Mouse (Mus musculus): Measurements from ENCODE around the gene Rnf44. TPM values are rescaled to one million over a fixed set of nuclear protein-coding genes. Genes with fewer than 3 reads are reported as not detected.
A peak's percentile ranks its signal among the peaks of the same experiment; 100 is the strongest.

Rnf44 gene
- total and polyA plus RNA-seq, 2 experiments = 5.8 to 86.1 TPM

DNA sequence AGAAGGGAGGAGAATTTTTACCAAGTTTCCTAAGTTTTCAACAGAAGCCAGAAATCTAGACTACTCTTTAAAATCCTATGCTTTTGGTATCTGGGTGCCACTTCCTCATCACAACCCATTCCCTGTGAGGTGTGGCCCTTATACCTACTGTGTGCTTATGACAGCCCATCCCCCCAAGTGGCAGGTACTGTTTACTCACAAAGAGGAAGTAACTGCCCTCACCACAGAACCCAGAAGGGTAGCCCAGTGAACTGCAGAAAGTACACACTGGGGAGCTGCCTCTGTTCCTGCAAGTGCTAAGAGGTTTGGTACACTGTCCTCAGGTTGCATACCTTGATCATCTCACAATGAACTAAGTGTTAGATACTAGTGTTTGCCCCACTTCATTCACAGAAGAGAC lies 2.0 kb downstream of the Rnf44 start:
- Histone ChIP-seq H3K4me1 (ENCODE audit: control insufficient read depth, insufficient read depth, low read length) (peaks cover 18% of the 10 kb centered on the region), H3K27me3 (ENCODE audit: control insufficient read depth, insufficient read depth, low read length) (no peaks in the 10 kb centered on the region), H3K27ac (replicated peaks; ENCODE audit: insufficient read depth, low read depth, low read length) (no peak overlapping the region), H3K4me3 (ENCODE audit: insufficient read depth, low read depth, low read length) (no peak overlapping the region), H3K79me2 (ENCODE audit: control insufficient read depth, insufficient read depth, low read length) (peaks cover 27% of the 10 kb centered on the region), H3K36me3 (ENCODE audit: control insufficient read depth, insufficient read depth, low read length) (no peaks in the 10 kb centered on the region), H3K9ac (ENCODE audit: low read depth, low read length) (no peak overlapping the region)
- no peak for DNase-seq (ENCODE audit: extremely low read depth, low read depth, low spot score)
- TF ChIP-seq CTCF (IDR thresholded peaks at IDR 0.05; ENCODE audit: low read depth, low read length) (no peak), POLR2A (IDR thresholded peaks at IDR 0.05; ENCODE audit: extremely low read depth, insufficient read depth, low read length) (no peak)

DNA sequence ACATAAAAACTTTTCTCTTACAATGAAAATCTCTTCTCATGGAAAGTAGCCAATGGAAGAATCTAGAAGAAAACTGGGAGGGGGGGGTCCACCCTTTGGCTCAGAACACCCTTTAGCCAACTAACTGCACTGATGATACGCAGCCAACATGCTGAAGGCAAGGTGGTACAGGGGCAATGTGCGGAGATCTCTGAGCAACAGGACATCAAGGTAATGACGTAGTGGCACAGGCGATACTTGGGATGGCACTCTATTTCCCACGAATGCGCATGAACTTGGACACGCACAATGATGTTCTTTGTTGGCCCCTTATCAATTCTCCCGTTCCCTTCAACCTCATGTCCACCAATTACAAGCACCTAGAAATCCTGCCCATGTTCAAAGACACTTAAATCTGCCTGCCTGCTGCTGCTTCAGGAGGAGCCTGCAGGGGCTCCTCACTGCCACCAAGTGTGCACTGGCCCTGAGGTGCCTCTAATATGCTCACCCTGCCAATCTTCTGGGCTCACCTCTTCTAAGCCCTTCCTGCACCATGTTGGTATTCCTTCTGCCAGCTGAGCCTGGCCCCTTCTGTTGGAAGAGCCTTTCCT lies 3.5 kb downstream of the Rnf44 start:
- Histone ChIP-seq H3K79me2 (ENCODE audit: control insufficient read depth, insufficient read depth, low read length) (peaks cover 38% of the 10 kb centered on the region), H3K4me1 (ENCODE audit: control insufficient read depth, insufficient read depth, low read length) (peaks cover 30% of the 10 kb centered on the region), H3K27ac (replicated peaks; ENCODE audit: insufficient read depth, low read depth, low read length) (no peak overlapping the region), H3K4me3 (ENCODE audit: insufficient read depth, low read depth, low read length) (no peak overlapping the region), H3K27me3 (ENCODE audit: control insufficient read depth, insufficient read depth, low read length) (no peaks in the 10 kb centered on the region), H3K9ac (ENCODE audit: low read depth, low read length) (no peak overlapping the region), H3K36me3 (ENCODE audit: control insufficient read depth, insufficient read depth, low read length) (no peaks in the 10 kb centered on the region)
- DNase-seq (ENCODE audit: extremely low read depth, low read depth, low spot score) = no peak
- no peak for TF ChIP-seq CTCF (IDR thresholded peaks at IDR 0.05; ENCODE audit: low read depth, low read length)
- no peak for TF ChIP-seq POLR2A (IDR thresholded peaks at IDR 0.05; ENCODE audit: extremely low read depth, insufficient read depth, low read length)
- WGBS = 93% methylated on average over 8 of the region's 8 CpGs

DNA sequence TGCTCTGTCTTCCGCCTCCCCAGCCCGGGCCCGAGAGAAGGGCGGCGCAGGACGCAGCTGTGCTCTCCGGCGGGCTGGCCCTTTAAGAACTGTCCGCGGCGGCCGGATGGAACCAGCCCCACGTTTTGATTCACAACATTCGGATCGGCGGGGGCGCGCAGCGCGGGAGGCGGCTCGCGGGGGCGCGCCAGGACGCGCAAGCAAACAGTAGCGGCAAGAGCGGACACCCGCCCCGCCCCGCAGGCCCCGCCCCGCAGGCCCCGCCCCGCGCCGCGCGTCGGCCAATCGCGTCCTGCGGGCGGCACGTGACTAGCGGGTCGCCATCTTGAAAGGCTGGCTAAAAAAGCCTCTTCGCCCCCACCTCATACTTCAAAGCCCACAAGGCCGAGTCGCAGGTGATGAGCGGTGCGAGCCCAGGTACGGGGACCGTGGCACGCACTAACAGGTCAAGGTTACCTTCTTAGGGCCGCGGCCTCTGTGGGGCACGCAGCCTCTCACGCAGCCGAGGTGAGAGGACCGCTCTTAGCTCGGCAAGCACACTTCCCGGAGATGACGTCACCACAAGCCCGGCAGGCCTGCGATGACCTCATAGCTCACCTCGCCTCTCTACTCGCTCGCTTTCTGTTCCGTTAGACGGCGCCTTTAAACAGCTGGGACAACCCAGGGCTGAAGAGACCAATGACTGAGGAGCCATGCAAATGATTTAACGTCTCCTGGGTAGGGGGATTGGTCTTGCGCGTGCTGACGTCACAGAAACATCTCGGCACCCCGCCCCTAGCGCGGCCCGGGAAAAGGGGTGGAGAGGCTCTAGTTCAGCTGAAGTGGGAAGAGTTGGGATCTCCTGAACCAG lies 5.9 kb downstream of the Rnf44 start:
- peaks cover 34% of the 10 kb centered on the region for H3K4me1 ChIP-seq (ENCODE audit: control insufficient read depth, insufficient read depth, low read length)
- peaks cover 2% of the 10 kb centered on the region for H3K36me3 ChIP-seq (ENCODE audit: control insufficient read depth, insufficient read depth, low read length)
- TF ChIP-seq CTCF (IDR thresholded peaks at IDR 0.05; ENCODE audit: low read depth, low read length) = no peak
- TF ChIP-seq POLR2A (IDR thresholded peaks at IDR 0.05; ENCODE audit: extremely low read depth, insufficient read depth, low read length) = no peak; the same call in 1 of the 2 replicates
- peak overlapping the region; percentile 97 for H3K9ac ChIP-seq (ENCODE audit: low read depth, low read length)
- H3K27ac ChIP-seq (replicated peaks; ENCODE audit: insufficient read depth, low read depth, low read length) = peak overlapping the region; percentile 94
- H3K4me3 ChIP-seq (ENCODE audit: insufficient read depth, low read depth, low read length) = peak overlapping the region; percentile 88
- peaks cover 38% of the 10 kb centered on the region for H3K79me2 ChIP-seq (ENCODE audit: control insufficient read depth, insufficient read depth, low read length)
- H3K27me3 ChIP-seq (ENCODE audit: control insufficient read depth, insufficient read depth, low read length) = no peaks in the 10 kb centered on the region
- peak; percentile 97 for DNase-seq (ENCODE audit: extremely low read depth, low read depth, low spot score)
- under 1% methylated on average over 64 of the region's 82 CpGs for WGBS

DNA sequence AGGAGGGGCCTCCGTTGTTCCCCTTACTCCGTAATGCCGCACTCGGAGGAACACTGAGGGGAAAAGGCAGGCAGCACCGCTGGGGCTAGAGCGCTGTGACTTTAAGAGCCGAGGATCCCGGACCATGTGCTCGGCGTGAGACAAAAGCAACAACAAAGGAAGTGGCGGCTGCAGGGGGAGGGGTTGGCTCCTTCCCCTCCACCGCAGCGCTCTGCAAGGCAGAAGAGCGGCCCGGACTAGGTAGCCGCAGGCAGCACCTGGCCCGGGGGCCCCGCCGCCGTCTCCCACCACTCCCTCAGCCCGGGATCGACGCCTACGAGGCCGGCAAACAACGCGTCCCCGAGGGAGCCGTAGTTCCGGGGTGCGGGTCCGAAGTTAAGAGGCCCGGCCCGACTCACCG lies 6.6 kb downstream of the Rnf44 start:
- H3K36me3 ChIP-seq (ENCODE audit: control insufficient read depth, insufficient read depth, low read length) = peaks cover 3% of the 10 kb centered on the region
- H3K27me3 ChIP-seq (ENCODE audit: control insufficient read depth, insufficient read depth, low read length) = no peaks in the 10 kb centered on the region
- peaks cover 27% of the 10 kb centered on the region for H3K4me1 ChIP-seq (ENCODE audit: control insufficient read depth, insufficient read depth, low read length)
- peak overlapping the region; percentile 94 for H3K27ac ChIP-seq (replicated peaks; ENCODE audit: insufficient read depth, low read depth, low read length)
- under 1% methylated on average over 35 of the region's 35 CpGs for WGBS
- 0 out of 2 replicates have a peak, but pooled peaks have one; percentile 7 for TF ChIP-seq POLR2A (IDR thresholded peaks at IDR 0.05; ENCODE audit: extremely low read depth, insufficient read depth, low read length)
- TF ChIP-seq CTCF (IDR thresholded peaks at IDR 0.05; ENCODE audit: low read depth, low read length) = no peak
- DNase-seq (ENCODE audit: extremely low read depth, low read depth, low spot score) = peak; percentile 67
- peak overlapping the region; percentile 88 for H3K4me3 ChIP-seq (ENCODE audit: insufficient read depth, low read depth, low read length)
- peak overlapping the region; percentile 97 for H3K9ac ChIP-seq (ENCODE audit: low read depth, low read length)
- H3K79me2 ChIP-seq (ENCODE audit: control insufficient read depth, insufficient read depth, low read length) = peaks cover 31% of the 10 kb centered on the region; the same call in 1 of the 2 replicates

DNA sequence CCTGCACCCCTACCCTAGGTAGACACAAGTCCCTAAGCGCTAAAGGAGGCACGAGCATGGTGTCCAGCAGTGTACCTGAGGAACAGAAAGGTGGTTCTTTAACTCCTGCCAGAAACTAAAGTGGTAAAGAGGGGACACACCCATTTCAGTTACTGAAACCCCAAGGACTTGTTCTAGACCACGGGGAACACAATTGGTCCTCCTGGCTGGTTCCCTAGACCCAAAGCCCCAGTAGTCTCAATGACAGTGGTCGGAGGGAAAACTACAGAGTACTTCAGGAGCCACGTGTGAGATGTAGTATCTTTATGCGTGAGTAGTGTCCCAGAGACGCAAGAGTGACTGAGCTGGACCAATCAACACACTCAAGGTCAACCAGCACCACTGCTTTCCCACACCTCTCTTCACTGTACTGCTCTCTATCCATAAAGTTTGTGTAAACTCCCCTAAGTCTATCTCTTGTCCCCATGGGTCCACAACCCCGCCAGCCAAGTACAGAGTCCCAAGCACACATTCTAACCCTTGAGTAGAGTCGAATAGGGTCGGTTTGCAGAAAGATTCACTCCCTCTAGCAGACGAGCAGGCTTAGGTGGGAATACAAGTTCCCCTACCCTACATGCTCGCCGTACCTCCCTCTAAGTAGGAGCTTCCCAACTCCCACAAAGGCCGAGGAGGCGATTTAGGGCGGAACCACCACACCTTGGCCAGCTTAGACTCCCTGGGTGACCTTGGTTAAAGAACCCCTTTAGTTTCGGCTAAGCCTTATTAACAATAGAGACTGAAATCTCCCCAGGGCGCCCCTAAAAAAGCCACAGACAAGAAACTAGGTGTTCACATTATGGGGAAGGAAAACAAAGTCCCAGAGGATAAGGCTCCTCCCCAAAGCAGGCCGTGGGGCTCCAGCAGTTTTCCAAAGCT lies 7.3 kb downstream of the Rnf44 start:
- peak overlapping the region; percentile 88 for H3K4me3 ChIP-seq (ENCODE audit: insufficient read depth, low read depth, low read length)
- no peak for TF ChIP-seq POLR2A (IDR thresholded peaks at IDR 0.05; ENCODE audit: extremely low read depth, insufficient read depth, low read length)
- no peak for TF ChIP-seq CTCF (IDR thresholded peaks at IDR 0.05; ENCODE audit: low read depth, low read length)
- no peak for DNase-seq (ENCODE audit: extremely low read depth, low read depth, low spot score)
- H3K4me1 ChIP-seq (ENCODE audit: control insufficient read depth, insufficient read depth, low read length) = peaks cover 22% of the 10 kb centered on the region
- H3K27ac ChIP-seq (replicated peaks; ENCODE audit: insufficient read depth, low read depth, low read length) = peak overlapping the region; percentile 94
- peaks cover 6% of the 10 kb centered on the region for H3K36me3 ChIP-seq (ENCODE audit: control insufficient read depth, insufficient read depth, low read length)
- 10% methylated on average over 19 of the region's 19 CpGs for WGBS
- H3K79me2 ChIP-seq (ENCODE audit: control insufficient read depth, insufficient read depth, low read length) = peaks cover 27% of the 10 kb centered on the region; the same call in 1 of the 2 replicates
- no peaks in the 10 kb centered on the region for H3K27me3 ChIP-seq (ENCODE audit: control insufficient read depth, insufficient read depth, low read length)
- H3K9ac ChIP-seq (ENCODE audit: low read depth, low read length) = peak overlapping the region; percentile 97
